Mouse (Mus musculus): ENCODE measurements at regions not wholly inside any gene's neighbourhood (a gene's known extent, or its start where the extent isn't known, plus 50 kb on each side); places are given as distances from the start of the nearest gene placed in this dataset.
A peak's percentile ranks its signal among the peaks of the same experiment; 100 is the strongest.

- H3K9me3 ChIP-seq (replicated peaks; ENCODE audit: control insufficient read depth, low read length): no peaks in the 10 kb centered on the region
- H3K27me3 ChIP-seq (replicated peaks; ENCODE audit: control insufficient read depth, insufficient read depth, low read length): no peaks in the 10 kb centered on the region
- H3K9ac ChIP-seq (ENCODE audit: low read length): no peak overlapping the region
- no peak overlapping the region for H3K4me3 ChIP-seq (ENCODE audit: low read depth, low read length)
- ATAC-seq (no peak), DNase-seq (ENCODE audit: low spot score) (peak; percentile 51)
- no peak overlapping the region for H3K4me2 ChIP-seq (ENCODE audit: low read length)
- no peaks in the 10 kb centered on the region for H3K4me1 ChIP-seq (ENCODE audit: control insufficient read depth, insufficient read depth, low read length)
- H3K27ac ChIP-seq (ENCODE audit: low read depth, low read length): no peak overlapping the region
- 76% methylated on average over 13 of the region's 13 CpGs for WGBS
- no peaks in the 10 kb centered on the region for H3K36me3 ChIP-seq (ENCODE audit: control insufficient read depth, insufficient read depth, low read length)
These were observed 249.2 kb upstream of the Prox1 start for GRCm38 (mm10) chr1:190419709-190420108.

GRCm38 (mm10) chr1:190417326-190417725 is 246.8 kb upstream of the Prox1 start:
- H3K4me1 ChIP-seq (ENCODE audit: control insufficient read depth, insufficient read depth, low read length): no peaks in the 10 kb centered on the region
- no peak overlapping the region for H3K9ac ChIP-seq (ENCODE audit: low read length)

GRCm38 (mm10) chr1:190411756-190412155 is 241.2 kb upstream of the Prox1 start:
- no peak for DNase-seq (ENCODE audit: low spot score)
- no peaks in the 10 kb centered on the region for H3K4me1 ChIP-seq (ENCODE audit: control insufficient read depth, insufficient read depth, low read length)
- H3K9ac ChIP-seq (ENCODE audit: low read length): no peak overlapping the region
- H3K36me3 ChIP-seq (ENCODE audit: control insufficient read depth, insufficient read depth, low read length): no peaks in the 10 kb centered on the region
- no peak overlapping the region for H3K4me3 ChIP-seq (ENCODE audit: low read depth, low read length)
- H3K4me2 ChIP-seq (ENCODE audit: low read length): no peak overlapping the region
- no peaks in the 10 kb centered on the region for H3K9me3 ChIP-seq (replicated peaks; ENCODE audit: control insufficient read depth, low read length)
- no peaks in the 10 kb centered on the region for H3K27me3 ChIP-seq (replicated peaks; ENCODE audit: control insufficient read depth, insufficient read depth, low read length)
- no peak for ATAC-seq
- H3K27ac ChIP-seq (ENCODE audit: low read depth, low read length): no peak overlapping the region
- 88% methylated on average over 5 of the region's 5 CpGs for WGBS

More at GRCm38 (mm10) chr1:190417326-190417725, 246.8 kb upstream of the Prox1 start:
- 31% methylated on average over 11 of the region's 11 CpGs for WGBS
- ATAC-seq (no peak), DNase-seq (ENCODE audit: low spot score) (no peak)
- H3K4me3 ChIP-seq (ENCODE audit: low read depth, low read length): no peak overlapping the region
- H3K27me3 ChIP-seq (replicated peaks; ENCODE audit: control insufficient read depth, insufficient read depth, low read length): no peaks in the 10 kb centered on the region
- no peaks in the 10 kb centered on the region for H3K9me3 ChIP-seq (replicated peaks; ENCODE audit: control insufficient read depth, low read length)
- H3K4me2 ChIP-seq (ENCODE audit: low read length): no peak overlapping the region
- no peak overlapping the region for H3K27ac ChIP-seq (ENCODE audit: low read depth, low read length)
- no peaks in the 10 kb centered on the region for H3K36me3 ChIP-seq (ENCODE audit: control insufficient read depth, insufficient read depth, low read length)

- H3K4me1 ChIP-seq (ENCODE audit: control insufficient read depth, insufficient read depth, low read length): 0 out of 2 replicates have a peak, but pooled peaks cover 2% of the 10 kb centered on the region
- no peak overlapping the region for H3K27ac ChIP-seq (ENCODE audit: low read depth, low read length)
- H3K27me3 ChIP-seq (replicated peaks; ENCODE audit: control insufficient read depth, insufficient read depth, low read length): no peaks in the 10 kb centered on the region
- H3K4me3 ChIP-seq (ENCODE audit: low read depth, low read length): no peak overlapping the region
- DNase-seq (ENCODE audit: low spot score) (peak; percentile 45), ATAC-seq (peak; percentile 52; the same call in 1 of the 2 replicates)
- no peak overlapping the region for H3K9ac ChIP-seq (ENCODE audit: low read length)
- no peak overlapping the region for H3K4me2 ChIP-seq (ENCODE audit: low read length)
- H3K9me3 ChIP-seq (replicated peaks; ENCODE audit: control insufficient read depth, low read length): no peaks in the 10 kb centered on the region
- no peaks in the 10 kb centered on the region for H3K36me3 ChIP-seq (ENCODE audit: control insufficient read depth, insufficient read depth, low read length)
- 34% methylated on average over 12 of the region's 12 CpGs for WGBS
These were observed 232.8 kb upstream of the Prox1 start for GRCm38 (mm10) chr1:190403335-190403734.

- 75% methylated on average over 6 of the region's 6 CpGs for WGBS
- Histone ChIP-seq H3K9ac (ENCODE audit: low read length) (no peak overlapping the region), H3K4me3 (ENCODE audit: low read depth, low read length) (no peak overlapping the region), H3K36me3 (ENCODE audit: control insufficient read depth, insufficient read depth, low read length) (no peaks in the 10 kb centered on the region), H3K9me3 (replicated peaks; ENCODE audit: control insufficient read depth, low read length) (no peaks in the 10 kb centered on the region), H3K27me3 (replicated peaks; ENCODE audit: control insufficient read depth, insufficient read depth, low read length) (no peaks in the 10 kb centered on the region), H3K27ac (ENCODE audit: low read depth, low read length) (no peak overlapping the region), H3K4me1 (ENCODE audit: control insufficient read depth, insufficient read depth, low read length) (0 out of 2 replicates have a peak, but pooled peaks cover 2% of the 10 kb centered on the region), H3K4me2 (ENCODE audit: low read length) (no peak overlapping the region)
- ATAC-seq (no peak), DNase-seq (ENCODE audit: low spot score) (no peak)
These were observed 227.8 kb upstream of the Prox1 start for GRCm38 (mm10) chr1:190398308-190398707.

- ATAC-seq: no peak
- Histone ChIP-seq H3K4me2 (ENCODE audit: low read length) (no peak overlapping the region), H3K36me3 (ENCODE audit: control insufficient read depth, insufficient read depth, low read length) (no peaks in the 10 kb centered on the region), H3K27me3 (replicated peaks; ENCODE audit: control insufficient read depth, insufficient read depth, low read length) (no peaks in the 10 kb centered on the region), H3K9ac (ENCODE audit: low read length) (no peak overlapping the region), H3K4me1 (ENCODE audit: control insufficient read depth, insufficient read depth, low read length) (0 out of 2 replicates have a peak, but pooled peaks cover 2% of the 10 kb centered on the region), H3K4me3 (ENCODE audit: low read depth, low read length) (no peak overlapping the region), H3K9me3 (replicated peaks; ENCODE audit: control insufficient read depth, low read length) (no peaks in the 10 kb centered on the region), H3K27ac (ENCODE audit: low read depth, low read length) (no peak overlapping the region)
- DNase-seq (ENCODE audit: low spot score): no peak
- 80% methylated on average over 2 of the region's 2 CpGs for WGBS
These were observed 227.3 kb upstream of the Prox1 start for GRCm38 (mm10) chr1:190397811-190398210.

- Histone ChIP-seq H3K27me3 (replicated peaks; ENCODE audit: control insufficient read depth, insufficient read depth, low read length) (no peaks in the 10 kb centered on the region), H3K4me2 (ENCODE audit: low read length) (no peak overlapping the region), H3K4me3 (ENCODE audit: low read depth, low read length) (no peak overlapping the region), H3K9me3 (replicated peaks; ENCODE audit: control insufficient read depth, low read length) (no peaks in the 10 kb centered on the region), H3K27ac (ENCODE audit: low read depth, low read length) (no peak overlapping the region), H3K9ac (ENCODE audit: low read length) (no peak overlapping the region), H3K4me1 (ENCODE audit: control insufficient read depth, insufficient read depth, low read length) (no peaks in the 10 kb centered on the region), H3K36me3 (ENCODE audit: control insufficient read depth, insufficient read depth, low read length) (no peaks in the 10 kb centered on the region)
- DNase-seq (ENCODE audit: low spot score) (no peak), ATAC-seq (no peak)
- 54% methylated on average over 6 of the region's 6 CpGs for WGBS
These were observed 222.5 kb upstream of the Prox1 start for GRCm38 (mm10) chr1:190393061-190393460.

- Histone ChIP-seq H3K4me1 (ENCODE audit: control insufficient read depth, insufficient read depth, low read length) (0 out of 2 replicates have a peak, but pooled peaks cover 2% of the 10 kb centered on the region), H3K4me3 (ENCODE audit: low read depth, low read length) (no peak overlapping the region), H3K4me2 (ENCODE audit: low read length) (no peak overlapping the region), H3K27ac (ENCODE audit: low read depth, low read length) (no peak overlapping the region), H3K36me3 (ENCODE audit: control insufficient read depth, insufficient read depth, low read length) (no peaks in the 10 kb centered on the region), H3K27me3 (replicated peaks; ENCODE audit: control insufficient read depth, insufficient read depth, low read length) (peaks cover 13% of the 10 kb centered on the region; the same call in 1 of the 2 replicates), H3K9ac (ENCODE audit: low read length) (no peak overlapping the region), H3K9me3 (replicated peaks; ENCODE audit: control insufficient read depth, low read length) (no peaks in the 10 kb centered on the region)
- ATAC-seq (no peak), DNase-seq (ENCODE audit: low spot score) (no peak)
- WGBS: 76% methylated on average over 4 of the region's 4 CpGs
These were observed 218.3 kb upstream of the Prox1 start for GRCm38 (mm10) chr1:190388853-190389252.

- H3K4me2 ChIP-seq (ENCODE audit: low read length): peak overlapping the region; percentile 23; the same call in 1 of the 2 replicates
- peak; percentile 61 for DNase-seq (ENCODE audit: low spot score)
These were observed 214.0 kb upstream of the Prox1 start for GRCm38 (mm10) chr1:190384555-190384954.

More at GRCm38 (mm10) chr1:190384555-190384954, 214.0 kb upstream of the Prox1 start:
- H3K36me3 ChIP-seq (ENCODE audit: control insufficient read depth, insufficient read depth, low read length): no peaks in the 10 kb centered on the region
- no peaks in the 10 kb centered on the region for H3K9me3 ChIP-seq (replicated peaks; ENCODE audit: control insufficient read depth, low read length)
- no peak overlapping the region for H3K27ac ChIP-seq (ENCODE audit: low read depth, low read length)
- no peak overlapping the region for H3K9ac ChIP-seq (ENCODE audit: low read length)
- 0 out of 2 replicates have a peak, but pooled peaks cover 2% of the 10 kb centered on the region for H3K4me1 ChIP-seq (ENCODE audit: control insufficient read depth, insufficient read depth, low read length)
- H3K4me3 ChIP-seq (ENCODE audit: low read depth, low read length): no peak overlapping the region
- peaks cover 13% of the 10 kb centered on the region; the same call in 1 of the 2 replicates for H3K27me3 ChIP-seq (replicated peaks; ENCODE audit: control insufficient read depth, insufficient read depth, low read length)
- ATAC-seq: peak; percentile 53
- 10% methylated on average over 12 of the region's 12 CpGs for WGBS

All from forebrain, embryonic 14.5 days (tissue).